Mouse (Mus musculus): ENCODE data around the gene Scp2. TPM values are rescaled to one million over a fixed set of nuclear protein-coding genes. Genes with fewer than 3 reads are reported as not detected.
"Not testable (repeated sequence)": the region's sequence is repeated elsewhere in the genome, so short reads cannot be mapped to it uniquely, and the experiment has no call there.

The Scp2 gene
- 115 and 124 TPM in 2 replicates for polyA plus RNA-seq (2012; rRNA removed)

DNA sequence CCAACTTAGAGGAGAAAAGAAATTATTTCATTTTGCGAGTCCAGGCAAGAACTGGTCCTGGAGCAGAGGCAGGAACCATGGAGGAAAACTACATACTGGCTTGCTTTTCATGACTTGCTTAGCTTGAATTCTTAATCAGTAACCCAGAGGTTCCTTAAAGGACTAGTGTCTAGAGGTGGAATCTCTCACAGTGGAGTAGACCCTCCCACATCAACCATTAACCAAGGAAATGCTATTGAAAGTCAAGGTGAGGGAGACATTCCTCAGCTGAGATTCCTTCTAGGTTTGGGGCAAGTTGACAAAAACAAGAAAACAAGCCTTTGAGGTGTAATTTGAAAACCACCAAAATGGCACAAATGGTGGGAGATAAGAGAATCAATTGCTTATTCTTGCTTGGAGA, at the start of gene Scp2:
Gene Scp2 (minus strand): TSS at position 119 of the 400 bp plus-strand sequence.
- no peak for DNase-seq (ENCODE audit: low read depth)
- no peak for TF ChIP-seq POLR2A (IDR thresholded peaks at IDR 0.05; ENCODE audit: borderline replicate concordance, extremely low read depth, insufficient read depth, insufficient read length, poor library complexity, severe bottlenecking)
- TF ChIP-seq CTCF (IDR thresholded peaks at IDR 0.05; ENCODE audit: borderline replicate concordance, extremely low read depth, insufficient read depth, insufficient read length): no peak

GRCm38 (mm10) chr4:108192821-108193323, 48.1 kb upstream of the Scp2 start:
- no peak for DNase-seq (ENCODE audit: low read depth)
- no peak for TF ChIP-seq POLR2A (IDR thresholded peaks at IDR 0.05; ENCODE audit: borderline replicate concordance, extremely low read depth, insufficient read depth, insufficient read length, poor library complexity, severe bottlenecking)
- no peak for TF ChIP-seq CTCF (IDR thresholded peaks at IDR 0.05; ENCODE audit: borderline replicate concordance, extremely low read depth, insufficient read depth, insufficient read length)

DNA sequence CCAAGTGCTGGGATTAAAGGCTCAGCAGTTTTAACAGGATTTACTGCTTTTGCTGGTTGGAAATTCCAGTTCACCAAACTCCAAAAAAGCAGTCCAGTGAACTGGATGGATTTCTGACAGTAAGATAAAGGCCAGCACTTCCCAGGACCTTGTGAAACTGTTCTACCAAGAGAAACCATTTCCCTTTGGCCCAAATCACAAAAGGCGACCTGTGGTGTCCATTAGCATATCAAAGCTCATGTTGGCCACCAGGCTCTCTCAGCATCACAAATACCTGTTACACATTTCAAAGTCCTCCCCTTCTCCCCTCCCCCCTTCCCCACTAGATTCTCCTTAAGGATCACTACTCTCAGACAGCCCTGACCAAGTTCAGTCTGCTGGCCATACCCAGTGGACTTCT, 37.5 kb upstream of the Scp2 start:
- TF ChIP-seq CTCF (IDR thresholded peaks at IDR 0.05; ENCODE audit: borderline replicate concordance, extremely low read depth, insufficient read depth, insufficient read length) (no peak), POLR2A (IDR thresholded peaks at IDR 0.05; ENCODE audit: borderline replicate concordance, extremely low read depth, insufficient read depth, insufficient read length, poor library complexity, severe bottlenecking) (no peak)
- peak; percentile 3 for DNase-seq (ENCODE audit: low read depth)

GRCm38 (mm10) chr4:108168056-108168455, 23.3 kb upstream of the Scp2 start:
- TF ChIP-seq POLR2A (IDR thresholded peaks at IDR 0.05; ENCODE audit: borderline replicate concordance, extremely low read depth, insufficient read depth, insufficient read length, poor library complexity, severe bottlenecking) (no peak), CTCF (IDR thresholded peaks at IDR 0.05; ENCODE audit: borderline replicate concordance, extremely low read depth, insufficient read depth, insufficient read length) (no peak)
- no peak for DNase-seq (ENCODE audit: low read depth)

DNA sequence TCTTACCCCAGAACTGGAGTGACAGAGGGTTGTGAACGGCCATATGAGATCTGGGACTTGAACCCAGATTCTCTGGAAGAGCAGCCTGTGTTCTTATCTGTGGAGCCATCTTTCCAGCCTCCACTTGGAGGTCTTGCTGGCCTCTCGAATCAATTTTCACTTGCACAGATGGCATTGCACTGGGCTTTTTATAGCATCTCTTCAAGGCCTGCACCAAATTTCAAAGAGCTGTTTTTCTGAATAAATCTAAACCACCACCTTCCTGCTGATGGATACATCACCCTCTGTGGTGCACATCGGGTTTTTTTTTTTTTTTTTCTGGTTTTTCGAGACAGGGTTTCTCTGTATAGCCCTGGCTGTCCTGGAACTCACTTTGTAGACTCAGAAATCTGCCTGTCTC, 22.1 kb upstream of the Scp2 start:
- TF ChIP-seq POLR2A (IDR thresholded peaks at IDR 0.05; ENCODE audit: borderline replicate concordance, extremely low read depth, insufficient read depth, insufficient read length, poor library complexity, severe bottlenecking): no peak
- TF ChIP-seq CTCF (IDR thresholded peaks at IDR 0.05; ENCODE audit: borderline replicate concordance, extremely low read depth, insufficient read depth, insufficient read length): no peak
- no peak for DNase-seq (ENCODE audit: low read depth)

GRCm38 (mm10) chr4:108165152-108165895, 20.5 kb upstream of the Scp2 start, which contains the start of gene Echdc2:
Gene Echdc2 (plus strand): TSS chr4:108165437.
- TF ChIP-seq CTCF (IDR thresholded peaks at IDR 0.05; ENCODE audit: borderline replicate concordance, extremely low read depth, insufficient read depth, insufficient read length) (peak; percentile 43), POLR2A (IDR thresholded peaks at IDR 0.05; ENCODE audit: borderline replicate concordance, extremely low read depth, insufficient read depth, insufficient read length, poor library complexity, severe bottlenecking) (no peak)
- DNase-seq (ENCODE audit: low read depth): peak; percentile 70

GRCm38 (mm10) chr4:108163291-108163690, 18.5 kb upstream of the Scp2 start:
- no peak for TF ChIP-seq POLR2A (IDR thresholded peaks at IDR 0.05; ENCODE audit: borderline replicate concordance, extremely low read depth, insufficient read depth, insufficient read length, poor library complexity, severe bottlenecking)
- no peak for TF ChIP-seq CTCF (IDR thresholded peaks at IDR 0.05; ENCODE audit: borderline replicate concordance, extremely low read depth, insufficient read depth, insufficient read length)

DNA sequence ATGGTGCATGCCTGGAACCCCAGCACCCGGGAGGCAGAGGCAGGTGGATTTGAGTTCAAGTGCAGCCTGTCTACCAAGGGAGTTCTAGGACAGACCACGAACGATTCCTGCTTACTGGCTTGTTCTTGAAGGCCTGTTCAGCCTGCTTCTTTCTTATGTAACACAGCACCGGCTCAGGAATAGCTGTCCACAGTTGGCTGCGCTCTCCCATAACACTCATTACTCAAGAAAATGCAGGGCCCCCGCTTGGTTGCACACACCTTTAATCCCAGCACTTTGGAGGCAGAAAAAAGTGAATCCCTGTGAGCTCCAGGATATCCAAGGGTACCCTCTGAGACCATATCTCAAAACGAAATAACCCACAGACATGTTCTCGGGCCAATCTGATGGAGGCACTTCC, 17.1 kb upstream of the Scp2 start:
- DNase-seq (ENCODE audit: low read depth): no peak
- TF ChIP-seq POLR2A (IDR thresholded peaks at IDR 0.05; ENCODE audit: borderline replicate concordance, extremely low read depth, insufficient read depth, insufficient read length, poor library complexity, severe bottlenecking) (no peak), CTCF (IDR thresholded peaks at IDR 0.05; ENCODE audit: borderline replicate concordance, extremely low read depth, insufficient read depth, insufficient read length) (no peak)

More at GRCm38 (mm10) chr4:108163291-108163690, 18.5 kb upstream of the Scp2 start:
- no peak for DNase-seq (ENCODE audit: low read depth)

DNA sequence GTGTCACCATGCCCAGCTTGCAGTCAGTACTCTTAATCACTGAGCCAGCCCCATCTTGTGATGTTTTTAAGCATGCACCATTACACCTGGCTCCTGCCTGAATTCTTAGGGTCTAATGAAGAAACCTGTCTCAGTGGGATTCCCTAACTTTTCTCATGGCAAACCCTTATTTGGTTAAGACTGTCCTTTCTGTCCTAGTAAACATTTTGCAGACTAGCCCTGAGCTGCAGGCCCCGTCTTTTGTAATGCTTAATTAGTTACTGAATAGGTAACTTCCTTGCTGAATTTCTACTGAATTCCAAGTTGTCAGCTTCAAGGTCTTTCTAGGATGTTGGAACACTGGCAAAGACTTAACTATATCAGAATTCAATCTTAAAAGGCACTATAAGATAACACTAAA, 10.3 kb upstream of the Scp2 start:
- DNase-seq (ENCODE audit: low read depth): not testable (repeated sequence)

GRCm38 (mm10) chr4:108145554-108145953, 756 bp upstream of the Scp2 start:
- not testable (repeated sequence) for DNase-seq (ENCODE audit: low read depth)

DNA sequence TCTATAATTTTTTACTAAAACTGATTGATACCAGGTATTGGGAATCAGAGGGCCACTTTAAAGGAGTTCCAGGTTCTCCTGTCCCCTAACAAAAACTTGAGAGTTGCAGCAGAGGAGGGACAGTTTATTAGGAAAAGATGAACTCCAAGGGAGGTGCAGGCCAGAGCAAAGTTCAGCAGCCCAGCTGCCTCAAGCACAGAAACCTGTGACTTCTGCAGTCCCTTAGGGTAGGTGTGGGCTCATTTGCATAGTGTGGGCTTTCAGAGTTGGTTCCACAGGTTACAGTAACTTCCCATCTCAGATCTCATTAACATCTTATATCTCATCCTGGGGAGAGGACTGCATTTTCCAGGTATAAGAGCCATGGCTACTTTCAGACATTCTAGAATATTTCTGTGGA, 1.0 kb downstream of the Scp2 start:
- TF ChIP-seq CTCF (IDR thresholded peaks at IDR 0.05; ENCODE audit: borderline replicate concordance, extremely low read depth, insufficient read depth, insufficient read length) (no peak), POLR2A (IDR thresholded peaks at IDR 0.05; ENCODE audit: borderline replicate concordance, extremely low read depth, insufficient read depth, insufficient read length, poor library complexity, severe bottlenecking) (no peak)
- no peak for DNase-seq (ENCODE audit: low read depth)

DNA sequence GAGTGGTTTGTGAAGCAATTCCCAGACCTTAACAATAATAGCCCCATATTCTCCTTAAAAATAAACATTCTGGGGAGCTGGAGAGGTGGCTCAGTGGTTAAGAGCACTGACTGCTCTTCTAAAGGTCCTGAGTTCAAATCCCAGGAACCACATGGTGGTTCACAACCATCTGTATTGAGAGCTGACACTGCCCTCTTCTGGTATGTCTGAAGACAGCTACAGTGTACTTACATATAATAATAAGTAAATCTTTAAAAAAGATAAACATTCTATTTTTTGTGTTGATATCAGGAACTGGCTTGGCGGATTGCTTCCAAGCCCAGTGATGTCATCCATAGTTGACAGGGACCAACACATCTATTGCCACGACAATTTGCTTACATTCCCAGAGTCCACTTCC, 1.6 kb downstream of the Scp2 start:
- DNase-seq (ENCODE audit: low read depth): peak; percentile 6

DNA sequence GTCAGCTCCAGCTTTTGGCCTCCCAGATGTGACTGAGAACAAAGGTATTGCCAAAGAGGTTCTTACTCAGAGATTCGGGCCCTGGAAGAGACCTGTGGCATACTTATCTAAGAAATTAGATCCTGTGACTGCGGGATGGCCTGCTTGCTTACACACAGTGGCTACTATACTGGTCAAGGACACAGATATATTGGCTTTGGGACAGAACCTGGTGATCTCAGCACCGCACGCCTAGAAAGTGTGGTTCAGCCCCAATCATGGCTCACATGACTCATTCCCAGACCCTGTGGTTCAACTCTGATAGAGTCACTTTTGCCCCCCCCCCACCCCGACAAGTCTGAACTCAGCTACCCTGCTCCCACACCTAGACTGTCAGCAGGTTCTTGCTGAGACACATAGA, 7.9 kb downstream of the Scp2 start:
- DNase-seq (ENCODE audit: low read depth): no peak
- TF ChIP-seq CTCF (IDR thresholded peaks at IDR 0.05; ENCODE audit: borderline replicate concordance, extremely low read depth, insufficient read depth, insufficient read length) (no peak), POLR2A (IDR thresholded peaks at IDR 0.05; ENCODE audit: borderline replicate concordance, extremely low read depth, insufficient read depth, insufficient read length, poor library complexity, severe bottlenecking) (no peak)

Data from brain, embryonic 14.5 days (tissue).